22 mouse cellular contexts compared by ENCODE assay signal in genomic region chr3:123282866-123283615, GRCm38 (mm10). TPM values are rescaled to one million over a fixed set of nuclear protein-coding genes. Genes with fewer than 3 reads are reported as not detected.
DNase-seq lines count a peak whose midpoint lies in the region; ATAC-seq lines count a peak whose summit lies in the region.
"Had no signal": no experiment of that assay in that cellular context is flagged by ENCODE, and none has a peak within 500 bp of the region (broad histone marks: within the 10 kb centered on the region; RNA-seq: fewer than 3 reads in every experiment).

No protein-coding gene starts in this region.

- H3K27ac ChIP-seq in heart, embryonic 10.5 days: peak overlapping the region; percentile 52; the same call in 1 of the 2 replicates
- no peak overlapping the region for H3K27ac ChIP-seq in intestine, embryonic 16.5 days (ENCODE audit: low read length)
- no peak overlapping the region for H3K27ac ChIP-seq in liver, embryonic 12.5 days
- H3K27ac ChIP-seq: embryonic facial prominence, embryonic 13.5 days had no signal

- no peaks in the 10 kb centered on the region for H3K9me3 ChIP-seq in heart, embryonic 10.5 days
- H3K9me3 ChIP-seq in intestine, embryonic 16.5 days (ENCODE audit: control insufficient read depth, low read length): no peaks in the 10 kb centered on the region
- no peaks in the 10 kb centered on the region for H3K9me3 ChIP-seq in liver, embryonic 12.5 days (replicated peaks)
- H3K9me3 ChIP-seq: embryonic facial prominence, embryonic 13.5 days had no signal

- ATAC-seq in intestine, embryonic 16.5 days: peak; percentile 94
- no peak for ATAC-seq in liver, embryonic 12.5 days
- ATAC-seq: activated CD4-positive, CD25-positive, alpha-beta regulatory T cell, adult 4 months; forebrain, embryonic 14.5 days; hindbrain, embryonic 16.5 days had no signal

- no peak overlapping the region for H3K4me3 ChIP-seq in heart, embryonic 10.5 days
- H3K4me3 ChIP-seq in intestine, embryonic 16.5 days (ENCODE audit: low read length): no peak overlapping the region
- H3K4me3 ChIP-seq in liver, embryonic 12.5 days: no peak overlapping the region
- H3K4me3 ChIP-seq: embryonic facial prominence, embryonic 13.5 days had no signal

- H3K36me3 ChIP-seq in heart, embryonic 10.5 days: peaks cover 81% of the 10 kb centered on the region
- H3K36me3 ChIP-seq in intestine, embryonic 16.5 days (ENCODE audit: control insufficient read depth, insufficient read depth, low read length): peaks cover 19% of the 10 kb centered on the region
- H3K36me3 ChIP-seq in liver, embryonic 12.5 days: peaks cover 30% of the 10 kb centered on the region

- H3K27me3 ChIP-seq in heart, embryonic 10.5 days (ENCODE audit: insufficient read depth, poor library complexity, severe bottlenecking): no peaks in the 10 kb centered on the region
- no peaks in the 10 kb centered on the region for H3K27me3 ChIP-seq in intestine, embryonic 16.5 days (replicated peaks; ENCODE audit: control insufficient read depth, insufficient read depth, low read length)
- H3K27me3 ChIP-seq in liver, embryonic 12.5 days (replicated peaks): no peaks in the 10 kb centered on the region
- H3K27me3 ChIP-seq: embryonic facial prominence, embryonic 13.5 days had no signal

- no peak overlapping the region for H3K9ac ChIP-seq in intestine, embryonic 16.5 days (ENCODE audit: low read depth, low read length)
- no peak overlapping the region for H3K9ac ChIP-seq in liver, embryonic 12.5 days
- H3K9ac ChIP-seq: embryonic facial prominence, embryonic 13.5 days; lung, embryonic 14.5 days had no signal

- H3K4me2 ChIP-seq in intestine, embryonic 16.5 days (ENCODE audit: low read depth, low read length): no peak overlapping the region
- H3K4me2 ChIP-seq in liver, embryonic 12.5 days: no peak overlapping the region
- H3K4me2 ChIP-seq: embryonic facial prominence, embryonic 13.5 days; liver, embryonic 11.5 days; lung, embryonic 14.5 days; midbrain, embryonic 11.5 days had no signal

- 50% methylated on average over 12 of the region's 12 CpGs for WGBS in heart, embryonic 10.5 days
- whole genome bisulfite sequencing in intestine, embryonic 16.5 days: 81% methylated on average over 12 of the region's 12 CpGs
- WGBS in liver, embryonic 12.5 days (ENCODE audit: insufficient replicate concordance): 55% methylated on average over 12 of the region's 12 CpGs

- no peak for DNase-seq in heart, embryonic 10.5 days (ENCODE audit: low spot score)
- DNase-seq in heart, adult 9 months (ENCODE audit: low spot score in 2 of 2): no peak
- DNase-seq in 3T3-L1 (ENCODE audit: low read depth, low spot score) (peak; percentile 52), MEL-GATA-1-ER (ENCODE audit: extremely low read depth, low read depth) (peak; percentile 21)
- DNase-seq in kidney, postnatal 36 days: no peak
- DNase-seq in gastrocnemius, postnatal 10 days: no peak
- DNase-seq: cerebellum, adult 11 months; cerebellum, postnatal 14 days; gastrocnemius, postnatal 25 days; kidney, adult 8-10 months; kidney, postnatal 25 days; lung, embryonic 14.5 days; lung, postnatal 36 days; retina, postnatal 1 day had no signal

- peaks cover 17% of the 10 kb centered on the region for H3K4me1 ChIP-seq in heart, embryonic 10.5 days
- peaks cover 2% of the 10 kb centered on the region; the same call in 1 of the 2 replicates for H3K4me1 ChIP-seq in intestine, embryonic 16.5 days (ENCODE audit: control insufficient read depth, insufficient read depth, low read length)
- no peaks in the 10 kb centered on the region for H3K4me1 ChIP-seq in liver, embryonic 12.5 days
- H3K4me1 ChIP-seq: embryonic facial prominence, embryonic 13.5 days had no signal

RNA-seq across cellular contexts. Expression of gene Sec24d, which starts 15.8 kb away (rescaled TPM):
- polyA plus RNA-seq in heart, embryonic 10.5 days (2016; fragmentation: Nextera tagmentation; extraction: Ambion mirVana): 56.0 and 69.9 TPM in 2 replicates
- 91.2 and 109 TPM in 2 replicates for polyA plus RNA-seq in intestine, embryonic 16.5 days (2015; fragmentation: Nextera tagmentation; extraction: Ambion mirVana)
- polyA plus RNA-seq in liver, embryonic 12.5 days (2016; fragmentation: Nextera tagmentation; extraction: Ambion mirVana): 18.8 and 21.6 TPM in 2 replicates
- total RNA-seq in gastrocnemius, postnatal 10 days (2021): 10 to 100 TPM; 32.2 to 41.4 TPM

RNA-seq across cellular contexts. Expression of gene Synpo2, which starts 47.1 kb away (rescaled TPM):
- polyA plus RNA-seq in heart, embryonic 10.5 days (2016; fragmentation: Nextera tagmentation; extraction: Ambion mirVana): 17.7 and 25.2 TPM in 2 replicates
- polyA plus RNA-seq in intestine, embryonic 16.5 days (2015; fragmentation: Nextera tagmentation; extraction: Ambion mirVana): 27.8 and 29.5 TPM in 2 replicates
- polyA plus RNA-seq in liver, embryonic 12.5 days (2016; fragmentation: Nextera tagmentation; extraction: Ambion mirVana): 0.89 and 0.96 TPM in 2 replicates
- total RNA-seq in gastrocnemius, postnatal 10 days (2021): 100 to 1,000 TPM; 154 to 156 TPM

Comparison
In these comparisons a context has a peak if more than half of its experiments do, and no peak if none do; other contexts are left out.
1. DNase-seq: peak in 3T3-L1 (single experiment) and MEL-GATA-1-ER (single experiment); none in heart, embryonic 10.5 days (single experiment), heart, adult 9 months (0 of 2), kidney, postnatal 36 days (0 of 2) and gastrocnemius, postnatal 10 days (single experiment).